Mouse (Mus musculus): ENCODE measurements around the gene Kazald1. TPM values are rescaled to one million over a fixed set of nuclear protein-coding genes. Genes with fewer than 3 reads are reported as not detected.
A peak's percentile ranks its signal among the peaks of the same experiment; 100 is the strongest.

The Kazald1 gene
- total and polyA plus RNA-seq, 3 experiments: 0.39 to 1.5 TPM; not detected in 1

- Histone ChIP-seq H3K27ac (ENCODE audit: control insufficient read depth, low read depth, low read length) (no peak overlapping the region), H3K9ac (ENCODE audit: control insufficient read depth, low read depth, low read length, poor library complexity, severe bottlenecking) (peak overlapping the region; percentile 56), H3K4me1 (ENCODE audit: control insufficient read depth in 1 of 2, insufficient read depth in 2 of 2, low read length in 2 of 2) (peaks cover 0 to 24% of the 10 kb centered on the region in 2 experiments; a peak in 2 of 4 replicates), H3K4me3 (ENCODE audit: control insufficient read depth in 1 of 2, insufficient read depth in 1 of 2, low read depth in 2 of 2, low read length in 2 of 2) (peak overlapping the region; percentile 53 to 70), H3K36me3 (ENCODE audit: control insufficient read depth in 1 of 2, insufficient read depth in 2 of 2, low read length in 2 of 2) (peaks cover 0 to 10% of the 10 kb centered on the region in 2 experiments; a peak in 2 of 4 replicates), H3K9me3 (replicated peaks; ENCODE audit: insufficient read depth, low read length) (no peaks in the 10 kb centered on the region), H3K27me3 (ENCODE audit: control insufficient read depth in 1 of 2, insufficient read depth in 2 of 2, low read length in 2 of 2) (peaks cover 2 to 9% of the 10 kb centered on the region in 2 experiments), H3K79me2 (ENCODE audit: control insufficient read depth, insufficient read depth, low read length, poor library complexity) (no peaks in the 10 kb centered on the region; the same call in 1 of the 2 replicates)
- peak; percentile 61 for DNase-seq (ENCODE audit: low read depth, low spot score)
- no peak for TF ChIP-seq ZC3H11A (IDR thresholded peaks at IDR 0.05; ENCODE audit: low read depth, low read length)
- no peak for TF ChIP-seq MAX (IDR thresholded peaks at IDR 0.05; ENCODE audit: low read length)
- TF ChIP-seq POLR2A (IDR thresholded peaks at IDR 0.05; ENCODE audit: control insufficient read depth in 1 of 2, insufficient read depth in 1 of 2, low read depth in 1 of 2, low read length in 2 of 2, poor library complexity in 1 of 2): no peak
- TF ChIP-seq KAT2A (conservative IDR thresholded peaks at IDR 0.05; ENCODE audit: low read depth, low read length): no peak
- no peak for TF ChIP-seq USF1 (IDR thresholded peaks at IDR 0.05; ENCODE audit: low read depth, low read length)
- no peak for TF ChIP-seq HCFC1 (IDR thresholded peaks at IDR 0.05; ENCODE audit: low read depth, low read length)
- no peak for TF ChIP-seq EP300 (IDR thresholded peaks at IDR 0.05; ENCODE audit: low read depth in 1 of 2, low read length in 2 of 2)
- TF ChIP-seq MXI1 (IDR thresholded peaks at IDR 0.05; ENCODE audit: low read depth, low read length): peak; percentile 24; the same call in 1 of the 2 replicates
These were observed 5.7 kb downstream of the Kazald1 start for GRCm38 (mm10) chr19:45080711-45081110.

GRCm38 (mm10) chr19:45081279-45081678 lies 6.2 kb downstream of the Kazald1 start:
- peaks cover 0 to 22% of the 10 kb centered on the region in 2 experiments; a peak in 2 of 4 replicates for H3K4me1 ChIP-seq (ENCODE audit: control insufficient read depth in 1 of 2, insufficient read depth in 2 of 2, low read length in 2 of 2)
- no peaks in the 10 kb centered on the region for H3K9me3 ChIP-seq (replicated peaks; ENCODE audit: insufficient read depth, low read length)
- no peak overlapping the region for H3K27ac ChIP-seq (ENCODE audit: control insufficient read depth, low read depth, low read length)
- peaks cover 2 to 9% of the 10 kb centered on the region in 2 experiments for H3K27me3 ChIP-seq (ENCODE audit: control insufficient read depth in 1 of 2, insufficient read depth in 2 of 2, low read length in 2 of 2)
- no peaks in the 10 kb centered on the region; the same call in 1 of the 2 replicates for H3K79me2 ChIP-seq (ENCODE audit: control insufficient read depth, insufficient read depth, low read length, poor library complexity)
- peak overlapping the region; percentile 56 for H3K9ac ChIP-seq (ENCODE audit: control insufficient read depth, low read depth, low read length, poor library complexity, severe bottlenecking)
- peak overlapping the region; percentile 53 to 70 for H3K4me3 ChIP-seq (ENCODE audit: control insufficient read depth in 1 of 2, insufficient read depth in 1 of 2, low read depth in 2 of 2, low read length in 2 of 2)
- peaks cover 0 to 10% of the 10 kb centered on the region in 2 experiments; a peak in 2 of 4 replicates for H3K36me3 ChIP-seq (ENCODE audit: control insufficient read depth in 1 of 2, insufficient read depth in 2 of 2, low read length in 2 of 2)
- DNase-seq (ENCODE audit: low read depth, low spot score): peak; percentile 83
- TF ChIP-seq GABPA (IDR thresholded peaks at IDR 0.05; ENCODE audit: low read depth, low read length): no peak
- peak; percentile 93 for TF ChIP-seq SMC3 (IDR thresholded peaks at IDR 0.05; ENCODE audit: low read depth, low read length)
- peak; percentile 84 for TF ChIP-seq RAD21 (IDR thresholded peaks at IDR 0.05; ENCODE audit: low read depth, low read length)
- TF ChIP-seq ZC3H11A (IDR thresholded peaks at IDR 0.05; ENCODE audit: low read depth, low read length): peak; percentile 62
- peak in 2 of 3 experiments; percentile 98 to 99 for TF ChIP-seq CTCF (IDR thresholded peaks at IDR 0.05 in 2 of 3, conservative IDR thresholded peaks at IDR 0.05 in 1 of 3; ENCODE audit: control insufficient read depth in 1 of 3, insufficient read depth in 1 of 3, low read depth in 2 of 3, low read length in 3 of 3, poor library complexity in 1 of 3, severe bottlenecking in 1 of 3)

- H3K36me3 ChIP-seq (ENCODE audit: control insufficient read depth in 1 of 2, insufficient read depth in 2 of 2, low read length in 2 of 2): peaks cover 0 to 10% of the 10 kb centered on the region in 2 experiments; a peak in 2 of 4 replicates
- H3K9ac ChIP-seq (ENCODE audit: control insufficient read depth, low read depth, low read length, poor library complexity, severe bottlenecking): no peak overlapping the region
- H3K9me3 ChIP-seq (replicated peaks; ENCODE audit: insufficient read depth, low read length): no peaks in the 10 kb centered on the region
- H3K27ac ChIP-seq (ENCODE audit: control insufficient read depth, low read depth, low read length): no peak overlapping the region
- H3K4me3 ChIP-seq (ENCODE audit: control insufficient read depth in 1 of 2, insufficient read depth in 1 of 2, low read depth in 2 of 2, low read length in 2 of 2): no peak overlapping the region
- no peaks in the 10 kb centered on the region; the same call in 1 of the 2 replicates for H3K79me2 ChIP-seq (ENCODE audit: control insufficient read depth, insufficient read depth, low read length, poor library complexity)
- peak; percentile 82 for DNase-seq (ENCODE audit: low read depth, low spot score)
- TF ChIP-seq ELF1 (IDR thresholded peaks at IDR 0.05; ENCODE audit: low read depth, low read length) (peak; percentile 13; the same call in 1 of the 2 replicates), HCFC1 (IDR thresholded peaks at IDR 0.05; ENCODE audit: low read depth, low read length) (no peak), USF2 (IDR thresholded peaks at IDR 0.05; ENCODE audit: borderline replicate concordance in 1 of 2, insufficient read depth in 1 of 2, low read depth in 1 of 2, low read length in 2 of 2) (no peak), SIN3A (IDR thresholded peaks at IDR 0.05; ENCODE audit: low read length) (0 out of 2 replicates have a peak, but pooled peaks have one; percentile 12), RAD21 (IDR thresholded peaks at IDR 0.05; ENCODE audit: low read depth, low read length) (peak; percentile 15; the same call in 1 of the 2 replicates), E2F4 (IDR thresholded peaks at IDR 0.05; ENCODE audit: borderline replicate concordance, low read depth, low read length) (no peak), NELFE (IDR thresholded peaks at IDR 0.05; ENCODE audit: low read depth, low read length) (no peak), MAFK (IDR thresholded peaks at IDR 0.05; ENCODE audit: borderline replicate concordance, low read depth, low read length) (no peak), POLR2A (IDR thresholded peaks at IDR 0.05; ENCODE audit: control insufficient read depth in 1 of 2, insufficient read depth in 1 of 2, low read depth in 1 of 2, low read length in 2 of 2, poor library complexity in 1 of 2) (no peak), SMC3 (IDR thresholded peaks at IDR 0.05; ENCODE audit: low read depth, low read length) (peak; percentile 38), CTCF (IDR thresholded peaks at IDR 0.05 in 2 of 3, conservative IDR thresholded peaks at IDR 0.05 in 1 of 3; ENCODE audit: control insufficient read depth in 1 of 3, insufficient read depth in 1 of 3, low read depth in 2 of 3, low read length in 3 of 3, poor library complexity in 1 of 3, severe bottlenecking in 1 of 3) (peak; percentile 80 to 85 (median 83))
- H3K27me3 ChIP-seq (ENCODE audit: control insufficient read depth in 1 of 2, insufficient read depth in 2 of 2, low read length in 2 of 2): peaks cover 4 to 9% of the 10 kb centered on the region in 2 experiments
- H3K4me1 ChIP-seq (ENCODE audit: control insufficient read depth in 1 of 2, insufficient read depth in 2 of 2, low read length in 2 of 2): peaks cover 0 to 15% of the 10 kb centered on the region in 2 experiments; a peak in 2 of 4 replicates
These were observed 7.0 kb downstream of the Kazald1 start for GRCm38 (mm10) chr19:45081841-45082550.
